Mouse (Mus musculus) large intestine, adult 2 months (tissue): Measurements from ENCODE around the gene Otx2. TPM values are rescaled to one million over a fixed set of nuclear protein-coding genes. Genes with fewer than 3 reads are reported as not detected.

Experiments used
- DNase-seq: peaks from one replicate; pipeline ENCODE4 v3.0.0-alpha.2; 2012; ENCODE audit warnings: low read depth, low spot score
- WGBS: fragments of 180-500 bp; shearing (Covaris S2); methylation state at CpG from one replicate; pipeline ENCODE4 v1.1.7; 2018; 5-methylcytosine and 5-hydroxymethylcytosine counted together
- polyA plus RNA-seq: library from polyadenylated mRNA; depleted of rRNA; stranded (reverse); fragments of >200 nt; gene quantifications from 2 replicates; pipeline ENCODE4 v1.2.3, GENCODE M21; 2012

Otx2 gene
- polyA plus RNA-seq, 1 experiment = not detected

GRCm38 (mm10) chr14:48670258-48670630 is 3.4 kb downstream of the Otx2 start:
- WGBS = 5% methylated on average over 3 of the region's 3 CpGs
- no peak for DNase-seq

DNA sequence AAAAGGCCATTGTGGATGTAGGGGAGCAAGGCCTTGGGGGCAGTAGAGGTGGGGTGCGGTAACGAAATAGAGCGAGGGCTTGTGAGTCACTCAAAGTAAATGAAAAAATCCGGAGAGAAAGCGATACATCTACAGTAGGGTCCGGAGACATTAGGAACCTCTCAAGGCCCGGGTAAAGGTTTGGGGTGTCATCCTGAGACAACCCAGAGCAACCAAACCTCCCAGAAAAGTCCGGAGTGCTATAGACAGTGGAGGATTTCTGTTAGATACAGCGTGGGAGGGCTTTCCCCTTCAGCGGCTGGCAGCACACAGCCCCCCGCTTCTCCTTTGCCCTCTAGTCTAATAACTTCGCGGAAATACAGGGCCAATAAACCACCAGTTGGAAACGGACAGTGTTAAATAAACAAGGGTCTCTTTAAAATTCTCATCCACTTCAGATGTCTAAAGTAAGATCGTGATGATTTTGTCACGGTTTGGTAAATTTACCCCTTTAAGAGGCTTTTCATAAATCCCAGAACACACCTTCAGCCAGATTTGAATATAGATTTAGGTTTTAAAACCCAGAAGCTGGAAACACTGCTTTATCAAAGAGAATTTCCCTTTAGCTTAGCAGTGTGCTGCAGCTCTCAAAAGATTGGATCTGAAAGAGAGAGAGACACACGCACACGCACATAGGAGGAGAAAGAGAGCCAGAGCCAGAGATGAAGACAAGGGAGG is 3.9 kb downstream of the Otx2 start:
- 4% methylated on average over 18 of the region's 18 CpGs for WGBS
- no peak for DNase-seq

DNA sequence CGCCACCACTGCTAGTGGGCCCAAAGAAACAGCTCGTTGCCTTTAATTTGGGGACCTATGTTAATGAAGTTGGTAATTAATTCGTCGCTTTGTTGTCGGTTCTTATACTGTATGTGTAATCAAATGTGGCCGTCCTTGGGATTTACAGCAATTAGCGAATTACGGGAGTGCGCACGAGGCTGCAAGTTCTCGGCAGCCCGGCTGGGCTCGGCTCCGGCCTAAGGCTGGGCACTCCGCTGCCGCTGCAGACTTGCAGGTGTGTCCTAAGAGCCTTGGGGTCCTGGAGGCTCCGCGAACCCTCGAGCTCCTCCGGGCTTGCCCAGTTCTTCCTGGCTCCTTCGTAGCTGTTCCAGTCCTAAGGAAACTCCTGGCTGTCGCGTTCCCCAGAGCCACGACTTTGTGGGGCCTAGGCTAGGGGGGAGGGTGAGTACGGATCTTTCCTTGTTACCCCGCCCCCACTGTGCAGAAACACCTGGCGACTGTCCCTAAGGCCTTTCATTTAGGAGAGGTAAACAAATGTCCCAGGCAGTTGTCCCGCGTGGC is 4.8 kb downstream of the Otx2 start:
- no peak for DNase-seq
- 3% methylated on average over 29 of the region's 29 CpGs for WGBS

DNA sequence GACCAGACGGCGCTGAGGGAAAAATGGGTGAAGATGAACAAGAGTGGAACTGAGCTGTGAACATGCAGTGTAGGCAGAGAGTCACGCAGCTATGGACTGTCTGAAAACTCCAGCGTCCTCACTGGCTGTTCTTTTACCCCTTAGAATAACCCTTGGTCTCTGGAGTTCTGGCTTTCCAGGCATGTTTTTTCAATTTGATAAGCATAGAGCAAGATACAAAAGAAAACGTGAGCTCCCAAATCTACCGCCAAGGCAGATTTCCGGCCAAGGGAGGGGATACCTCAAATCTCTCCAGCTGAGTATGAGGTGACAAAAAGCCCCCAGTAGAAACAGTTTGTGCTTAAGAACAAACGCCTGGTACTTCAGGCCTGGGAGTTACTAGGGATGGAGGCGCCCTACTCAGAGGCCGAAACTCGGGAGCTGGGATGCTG is 5.6 kb downstream of the Otx2 start:
- 11% methylated on average over 11 of the region's 11 CpGs for WGBS
- DNase-seq = no peak

DNA sequence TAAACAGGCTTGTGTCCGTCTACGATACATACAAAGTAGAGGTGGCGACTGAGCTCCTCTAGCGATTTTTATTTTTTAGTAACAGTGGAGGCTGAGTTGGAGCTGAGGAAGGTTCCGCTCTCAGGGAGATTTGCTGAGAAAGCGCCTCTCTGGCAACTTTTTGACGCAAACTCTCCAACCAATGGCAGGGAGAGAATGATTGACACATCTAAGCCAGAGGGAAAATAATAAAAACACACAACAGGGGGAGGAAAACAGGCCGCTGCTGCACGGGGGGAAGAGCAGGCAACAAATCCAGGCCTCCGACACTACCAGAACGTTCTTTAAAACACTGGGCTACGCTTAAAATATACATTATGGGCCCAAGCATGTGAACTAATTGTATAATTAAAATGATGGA is 6.2 kb downstream of the Otx2 start:
- WGBS = 12% methylated on average over 12 of the region's 12 CpGs
- no peak for DNase-seq

- 6% methylated on average over 19 of the region's 19 CpGs for WGBS
- no peak for DNase-seq
Observed at GRCm38 (mm10) chr14:48666771-48667170, 6.8 kb downstream of the Otx2 start.

DNA sequence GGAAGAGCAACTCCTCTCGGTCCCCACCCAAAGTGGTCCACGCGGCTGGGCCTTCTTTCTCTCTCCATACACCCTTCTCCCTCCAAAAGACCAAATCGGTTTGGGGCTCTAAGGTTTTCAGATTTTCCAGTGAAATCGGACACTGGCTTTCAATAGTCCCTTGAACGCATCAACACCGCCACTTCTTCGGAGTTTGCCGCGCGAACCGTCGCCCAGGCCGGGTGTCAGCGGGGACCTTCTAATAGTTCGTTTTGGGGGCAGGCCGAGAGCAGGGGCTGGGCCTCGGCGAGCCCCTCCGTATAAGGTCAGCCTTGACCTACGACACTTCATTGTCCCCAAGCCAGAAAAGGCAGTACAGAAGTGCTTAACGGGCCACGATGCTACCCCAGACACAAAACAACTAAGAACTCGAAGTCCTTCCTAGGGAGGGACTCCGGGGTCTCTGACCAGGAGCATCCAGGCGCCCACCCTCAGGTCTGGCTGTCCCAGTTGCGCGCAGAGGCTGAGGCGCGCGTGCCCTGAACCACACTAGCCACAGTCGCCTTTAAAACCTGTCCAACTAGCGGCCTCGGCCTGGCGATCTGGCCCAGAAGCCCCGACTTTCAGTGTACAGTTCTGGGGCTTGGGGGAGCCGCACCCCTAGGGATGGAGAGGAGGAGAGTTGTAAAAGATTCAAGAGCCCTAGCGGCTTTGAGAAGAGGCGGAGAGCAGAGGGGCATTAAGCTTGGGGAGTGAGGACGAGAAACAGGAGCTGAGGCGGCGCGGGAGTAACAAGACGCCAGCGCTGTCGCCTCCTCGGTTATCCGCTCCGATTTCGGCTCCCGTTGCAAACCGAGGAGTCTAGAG is 7.6 kb downstream of the Otx2 start:
- WGBS = 5% methylated on average over 52 of the region's 52 CpGs

GRCm38 (mm10) chr14:48664841-48665815 is 8.5 kb downstream of the Otx2 start:
- 3% methylated on average over 50 of the region's 50 CpGs for whole genome bisulfite sequencing
- DNase-seq = no peak

More for the DNA sequence above, 7.6 kb downstream of the Otx2 start:
- DNase-seq = no peak

- 4% methylated on average over 14 of the region's 14 CpGs for WGBS
- no peak for DNase-seq
Observed at GRCm38 (mm10) chr14:48664001-48664810, 9.4 kb downstream of the Otx2 start.

DNA sequence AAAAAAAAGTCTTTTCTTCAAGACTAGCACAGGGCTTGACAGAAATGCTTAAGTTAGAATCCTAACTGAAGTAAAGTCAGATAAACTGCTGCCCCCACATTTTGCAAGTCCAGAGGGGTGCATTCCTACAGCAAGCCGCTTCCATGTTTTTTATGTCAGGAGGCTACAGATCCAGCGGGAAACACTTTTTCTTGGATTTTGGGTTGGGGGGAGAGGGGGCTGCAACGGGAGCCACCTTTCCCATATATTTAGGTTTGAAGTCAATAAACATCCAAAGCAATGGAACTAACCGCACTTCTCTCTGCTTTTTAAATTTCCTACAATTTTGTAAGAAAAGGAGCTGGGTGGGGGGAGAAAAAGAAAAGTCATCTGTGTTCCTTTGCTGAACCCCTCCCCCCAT is 10.1 kb downstream of the Otx2 start:
- 12% methylated on average over 4 of the region's 4 CpGs for WGBS
- no peak for DNase-seq

DNA sequence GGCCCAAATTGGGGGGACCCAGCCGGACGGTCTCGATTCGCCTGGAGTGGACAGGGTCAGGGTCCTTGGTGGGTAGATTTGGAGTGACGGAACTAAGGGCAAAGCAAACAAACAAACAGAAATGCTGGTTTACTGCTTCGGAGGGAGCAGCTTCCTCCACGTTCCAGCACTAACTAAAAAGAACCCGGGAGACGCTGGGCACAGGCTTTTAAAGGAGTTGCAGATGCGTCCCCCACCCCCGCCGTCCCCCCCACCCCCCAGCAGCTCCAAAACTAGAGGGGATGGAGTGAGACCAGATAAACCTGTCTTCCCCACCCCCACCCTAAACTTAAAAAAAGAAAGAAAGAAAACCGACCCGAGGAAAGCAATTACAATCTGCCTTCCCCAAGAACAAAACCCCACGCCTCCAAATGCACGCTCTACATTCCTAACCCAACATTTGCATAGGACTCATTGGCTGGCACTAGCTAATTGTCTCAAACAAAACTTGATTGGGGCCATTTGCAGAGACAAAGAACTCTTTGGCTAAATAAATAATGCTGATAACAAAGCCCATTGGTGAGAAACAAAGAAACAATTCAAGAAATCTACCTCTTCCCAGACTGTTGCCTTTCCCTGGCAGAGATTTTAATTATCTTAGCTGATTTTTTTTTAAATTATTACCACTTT is 10.9 kb downstream of the Otx2 start:
- DNase-seq = no peak
- 4% methylated on average over 16 of the region's 16 CpGs for WGBS

- no peak for DNase-seq
- WGBS = 5% methylated on average over 38 of the region's 38 CpGs
Observed at GRCm38 (mm10) chr14:48661646-48662567, 11.7 kb downstream of the Otx2 start.

GRCm38 (mm10) chr14:48661151-48661550 is 12.5 kb downstream of the Otx2 start:
- 9% methylated on average over 8 of the region's 8 CpGs for WGBS
- no peak for DNase-seq

DNA sequence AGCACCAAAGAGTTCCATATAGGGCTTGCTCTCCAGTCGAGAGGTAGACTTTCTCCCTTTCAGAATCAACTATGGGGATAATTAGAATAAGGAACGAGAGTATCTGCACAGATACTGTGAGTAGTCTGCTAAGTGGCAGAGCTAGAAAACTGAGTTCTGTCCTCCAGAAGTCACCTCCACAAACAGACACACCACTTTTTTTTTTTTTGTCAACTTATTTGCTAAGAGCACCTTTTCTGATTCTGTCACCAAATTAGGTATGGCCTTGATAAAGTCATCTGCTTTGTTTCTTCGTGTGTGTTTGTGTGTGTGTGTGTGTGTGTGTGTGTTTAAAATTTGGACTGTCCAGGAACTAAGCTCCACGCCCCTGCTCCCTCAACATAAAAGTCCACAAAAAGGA is 13.0 kb downstream of the Otx2 start:
- 50% methylated on average over 4 of the region's 4 CpGs for WGBS
- DNase-seq = no peak

DNA sequence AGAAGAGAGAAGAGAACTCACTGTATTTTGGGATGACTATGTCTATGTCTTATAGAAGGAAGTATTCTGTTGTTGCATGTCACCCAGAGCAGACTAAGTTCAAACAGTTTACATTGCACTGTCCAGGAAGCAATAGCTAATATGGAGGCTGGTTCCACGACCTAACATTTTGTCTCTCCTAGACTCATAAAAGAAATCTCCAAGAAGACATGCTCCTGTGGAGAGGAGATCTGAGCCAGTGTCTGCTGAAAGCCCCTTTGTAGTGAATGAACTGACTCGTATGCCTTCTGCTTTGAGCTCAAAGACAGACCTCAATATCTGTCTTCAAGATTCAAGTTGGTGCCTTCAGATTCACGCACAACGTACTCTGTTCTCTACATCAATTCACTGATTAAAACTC is 14.0 kb downstream of the Otx2 start:
- no peak for DNase-seq
- 52% methylated on average over 4 of the region's 4 CpGs for WGBS

GRCm38 (mm10) chr14:48657241-48657640 is 16.4 kb downstream of the Otx2 start:
- WGBS = 58% methylated on average over 6 of the region's 6 CpGs
- DNase-seq = no peak

GRCm38 (mm10) chr14:48656711-48657110 is 16.9 kb downstream of the Otx2 start:
- DNase-seq = no peak
- WGBS = 39% methylated on average over 4 of the region's 4 CpGs
